ENCODE assay signal across 8 mouse cellular contexts in the genomic region with DNA sequence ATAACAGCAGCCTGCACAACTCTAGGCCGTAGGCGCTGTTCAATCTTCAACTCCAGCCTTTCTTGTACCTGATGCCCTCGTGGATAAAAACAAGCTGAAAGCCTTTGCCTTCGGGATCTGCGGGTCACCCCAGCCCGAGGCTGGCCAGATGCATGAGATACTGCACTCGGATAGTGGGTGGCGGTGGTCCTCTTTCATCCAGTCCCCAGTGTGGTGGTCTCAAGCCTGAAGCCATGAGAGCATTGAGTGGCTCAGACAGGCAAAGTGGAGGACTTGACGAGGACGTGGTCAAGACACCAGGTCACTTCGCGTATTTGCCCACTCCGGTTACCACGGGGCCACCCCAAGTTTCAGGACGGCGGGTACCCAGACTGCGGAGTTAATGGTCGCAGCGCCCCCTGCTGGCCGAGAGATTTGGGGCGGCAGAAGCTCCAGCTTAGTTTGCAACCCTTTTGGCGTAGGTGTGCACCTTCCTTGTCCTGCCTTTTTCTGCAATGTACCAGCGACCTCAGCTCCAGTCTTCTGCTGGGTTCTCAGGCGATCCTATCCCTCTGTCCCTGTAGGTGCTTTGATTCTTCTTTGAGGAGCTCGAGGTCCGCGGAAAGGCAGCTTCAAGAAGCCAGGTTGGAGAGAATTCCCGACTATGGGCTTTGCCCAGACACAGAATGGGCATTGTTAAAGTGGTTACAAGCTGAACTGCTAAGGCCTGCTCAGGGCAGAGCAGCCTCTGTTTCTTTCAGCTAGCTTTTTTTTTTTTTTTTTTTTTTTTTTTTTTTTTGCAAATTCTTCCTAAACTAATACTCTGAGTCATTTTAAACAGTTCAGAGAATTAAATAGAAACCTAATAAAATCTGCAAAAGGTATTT. TPM values are rescaled to one million over a fixed set of nuclear protein-coding genes. Genes with fewer than 3 reads are reported as not detected.
A peak's percentile ranks its signal among the peaks of the same experiment; 100 is the strongest.
DNase-seq lines count a peak whose midpoint lies in the region; ATAC-seq and TF ChIP-seq lines count a peak whose summit lies in the region.

No protein-coding gene starts in this region.

- H3K27me3 ChIP-seq in cerebellum, adult 2 months (ENCODE audit: control insufficient read depth, insufficient read depth, low read length) = no peaks in the 10 kb centered on the region
- peaks cover 5% of the 10 kb centered on the region; the same call in 1 of the 2 replicates for H3K27me3 ChIP-seq in hindbrain, embryonic 12.5 days

- no peak overlapping the region for H3K27ac ChIP-seq in cerebellum, adult 2 months (ENCODE audit: insufficient read depth, low read length)
- no peak overlapping the region for H3K27ac ChIP-seq in hindbrain, embryonic 12.5 days

- DNase-seq in Muller cell, postnatal 12 days (ENCODE audit: inconsistent ontology term) = peak; percentile 76
- peak; percentile 73 to 87 for DNase-seq in cerebellum, adult 2 months
- DNase-seq in forelimb bud, embryonic 11.5 days (ENCODE audit: low read depth, low spot score) = peak; percentile 62
- DNase-seq in layer of hippocampus, postnatal 36 days = peak; percentile 61 to 72
- peak; percentile 73 to 74 for DNase-seq in right cerebral cortex, adult 2 months (ENCODE audit: low spot score in 2 of 2)
- DNase-seq in urinary bladder, postnatal 14 days (ENCODE audit: low spot score) = peak; percentile 85

- no peak overlapping the region for H3K4me3 ChIP-seq in cerebellum, adult 2 months (replicated peaks; ENCODE audit: insufficient read depth, low read depth, low read length)
- no peak overlapping the region for H3K4me3 ChIP-seq in hindbrain, embryonic 12.5 days

- no peak overlapping the region for H3K9ac ChIP-seq in hindbrain, embryonic 12.5 days

- H3K4me1 ChIP-seq in cerebellum, adult 2 months (ENCODE audit: control insufficient read depth, insufficient read depth, low read length) = 0 out of 2 replicates have a peak, but pooled peaks cover 3% of the 10 kb centered on the region
- H3K4me1 ChIP-seq in hindbrain, embryonic 12.5 days = 0 out of 2 replicates have a peak, but pooled peaks cover 7% of the 10 kb centered on the region

- peak; percentile 76 for TF ChIP-seq CTCF in cerebellum, adult 2 months (IDR thresholded peaks at IDR 0.05; ENCODE audit: borderline replicate concordance, insufficient read depth, low read depth, low read length)

- H3K36me3 ChIP-seq in hindbrain, embryonic 12.5 days = no peaks in the 10 kb centered on the region

- no peaks in the 10 kb centered on the region for H3K9me3 ChIP-seq in hindbrain, embryonic 12.5 days (replicated peaks)

- 13% methylated on average over 28 of the region's 28 CpGs for WGBS in cerebellum, adult 2 months
- WGBS in hindbrain, embryonic 12.5 days = 10% methylated on average over 28 of the region's 28 CpGs

- TF ChIP-seq POLR2A in cerebellum, adult 2 months (IDR thresholded peaks at IDR 0.05; ENCODE audit: borderline replicate concordance, insufficient read depth, low read length) = no peak

- ATAC-seq in hindbrain, embryonic 12.5 days (ENCODE audit: low FRiP score) = peak; percentile 40; the same call in 1 of the 2 replicates
- peak; percentile 92 for ATAC-seq in megakaryocyte, adult 5-6 weeks (ENCODE audit: poor library complexity, severe bottlenecking)

- H3K4me2 ChIP-seq in hindbrain, embryonic 12.5 days (replicated peaks) = peak overlapping the region; percentile 13; the same call in 1 of the 2 replicates

RNA-seq across cellular contexts. Expression of a gene that starts 14.4 kb away (rescaled TPM):
- polyA plus RNA-seq in cerebellum, adult 2 months (2012; rRNA removed) = 23.4 and 24.2 TPM in 2 replicates
- polyA plus RNA-seq in hindbrain, embryonic 12.5 days (2016; fragmentation: Nextera tagmentation; extraction: Ambion mirVana) = 45.3 and 48.0 TPM in 2 replicates
- 10 to 100 TPM; 36.7 to 37.1 TPM for total RNA-seq in layer of hippocampus, postnatal 36 days (2021)
- total RNA-seq in megakaryocyte, adult 5-6 weeks (2015) = 6.9 and 12.5 TPM in 2 replicates
- total RNA-seq in megakaryocyte, adult 5-6 weeks (2017) = 3.3 and 4.7 TPM in 2 replicates

RNA-seq across cellular contexts. Expression of a gene that starts 56.9 kb away (rescaled TPM):
- 28.6 and 32.0 TPM in 2 replicates for polyA plus RNA-seq in cerebellum, adult 2 months (2012; rRNA removed)
- 65.2 and 74.8 TPM in 2 replicates for polyA plus RNA-seq in hindbrain, embryonic 12.5 days (2016; fragmentation: Nextera tagmentation; extraction: Ambion mirVana)
- 10 to 100 TPM; 29.3 to 41.6 TPM for total RNA-seq in layer of hippocampus, postnatal 36 days (2021)
- total RNA-seq in megakaryocyte, adult 5-6 weeks (2015) = 21.5 and 22.2 TPM in 2 replicates
- total RNA-seq in megakaryocyte, adult 5-6 weeks (2017) = 38.6 and 41.4 TPM in 2 replicates

RNA-seq across cellular contexts. Expression of a gene that starts 57.3 kb away (rescaled TPM):
- 17.3 and 18.5 TPM in 2 replicates for polyA plus RNA-seq in cerebellum, adult 2 months (2012; rRNA removed)
- polyA plus RNA-seq in hindbrain, embryonic 12.5 days (2016; fragmentation: Nextera tagmentation; extraction: Ambion mirVana) = 9.1 and 9.9 TPM in 2 replicates
- total RNA-seq in layer of hippocampus, postnatal 36 days (2021) = 10 to 100 TPM; 13.0 to 16.3 TPM
- 11.0 and 13.0 TPM in 2 replicates for total RNA-seq in megakaryocyte, adult 5-6 weeks (2015)
- total RNA-seq in megakaryocyte, adult 5-6 weeks (2017) = 5.1 and 5.7 TPM in 2 replicates
